Mouse (Mus musculus) neural tube, embryonic 15.5 days (tissue): ENCODE data around the gene Fkbp15. TPM values are rescaled to one million over a fixed set of nuclear protein-coding genes. Genes with fewer than 3 reads are reported as not detected.

Source experiments
- ATAC-seq: fragments of 200-750 bp; cut with Nextera tagmentation; 2 replicates; pipeline ENCODE4 v1.8.0; 2017; ENCODE audit warnings: mild to moderate bottlenecking, moderate TSS enrichment, moderate library complexity; ENCODE audit not compliant: low FRiP score
- H3K27ac ChIP-seq: fragments of 300-500 bp; sonication (generic); replicated peaks from 2 replicates; pipeline ENCODE4 v1.5.1; 2015; ENCODE audit warnings: mild to moderate bottlenecking, inconsistent platforms
- H3K27me3 ChIP-seq: fragments of 300-500 bp; sonication (generic); replicated peaks from 2 replicates; pipeline ENCODE4 v1.6.1; 2015; ENCODE audit warnings: inconsistent platforms
- H3K36me3 ChIP-seq: fragments of 300-500 bp; sonication (generic); 2 replicates; pipeline ENCODE4 v1.6.1; 2015; ENCODE audit warnings: inconsistent platforms
- H3K4me1 ChIP-seq: fragments of 300-500 bp; sonication (generic); 2 replicates; pipeline ENCODE4 v1.6.1; 2015; ENCODE audit warnings: inconsistent platforms
- H3K4me2 ChIP-seq: fragments of 300-500 bp; sonication (generic); 2 replicates; pipeline ENCODE4 v1.6.1; 2015; ENCODE audit warnings: inconsistent platforms, mild to moderate bottlenecking, moderate library complexity
- H3K4me3 ChIP-seq: fragments of 300-500 bp; sonication (generic); replicated peaks from 2 replicates; pipeline ENCODE4 v1.5.1; 2015; ENCODE audit warnings: mild to moderate bottlenecking, inconsistent platforms
- H3K9ac ChIP-seq: fragments of 300-500 bp; sonication (generic); replicated peaks from 2 replicates; pipeline ENCODE4 v1.6.1; 2015; ENCODE audit warnings: mild to moderate bottlenecking, inconsistent platforms
- H3K9me3 ChIP-seq: fragments of 300-500 bp; sonication (generic); replicated peaks from 2 replicates; pipeline ENCODE4 v1.6.1; 2016; ENCODE audit warnings: inconsistent platforms
- WGBS: fragments of 180-500 bp; shearing (Covaris S2); methylation state at CpG from one replicate; pipeline ENCODE4 v1.1.7; 2015; ENCODE audit warnings: mixed read lengths; 5-methylcytosine and 5-hydroxymethylcytosine counted together
- polyA plus RNA-seq: library from polyadenylated mRNA; unstranded; fragments of >200 nt; fragmentation: Nextera tagmentation; extraction: Ambion mirVana; gene quantifications from 2 replicates; pipeline ENCODE4 v1.2.1, GENCODE M21; 2015

The Fkbp15 gene
- polyA plus RNA-seq, 1 experiment from 2014 or later: 22.6 TPM

GRCm38 (mm10) chr4:62290816-62291505, 69.4 kb downstream of the Fkbp15 start:
- H3K9me3 ChIP-seq: no peaks in the 10 kb centered on the region
- H3K36me3 ChIP-seq: peaks cover 18% of the 10 kb centered on the region
- peaks cover 39% of the 10 kb centered on the region for H3K4me1 ChIP-seq
- no peaks in the 10 kb centered on the region for H3K27me3 ChIP-seq
- ATAC-seq: no peak
- no peak overlapping the region for H3K4me2 ChIP-seq
- WGBS: 90% methylated on average over 9 of the region's 9 CpGs
- H3K27ac ChIP-seq: no peak overlapping the region
- H3K9ac ChIP-seq: no peak overlapping the region
- no peak overlapping the region for H3K4me3 ChIP-seq

GRCm38 (mm10) chr4:62289226-62289625, 71.1 kb downstream of the Fkbp15 start:
- Histone ChIP-seq H3K27me3 (no peaks in the 10 kb centered on the region), H3K4me1 (peaks cover 42% of the 10 kb centered on the region), H3K36me3 (peaks cover 7% of the 10 kb centered on the region), H3K9ac (no peak overlapping the region), H3K4me3 (no peak overlapping the region), H3K9me3 (no peaks in the 10 kb centered on the region), H3K4me2 (no peak overlapping the region), H3K27ac (no peak overlapping the region)
- WGBS: 89% methylated on average over 7 of the region's 7 CpGs
- ATAC-seq: no peak

- peak overlapping the region; percentile 77; the same call in 1 of the 2 replicates for H3K27ac ChIP-seq
- peak overlapping the region; percentile 82 for H3K4me3 ChIP-seq
- peaks cover 28% of the 10 kb centered on the region for H3K4me1 ChIP-seq
- no peaks in the 10 kb centered on the region for H3K9me3 ChIP-seq
- peak overlapping the region; percentile 62 for H3K9ac ChIP-seq
- 6% methylated on average over 12 of the region's 12 CpGs for WGBS
- ATAC-seq: peak; percentile 10; the same call in 1 of the 2 replicates
- no peaks in the 10 kb centered on the region for H3K36me3 ChIP-seq
- no peaks in the 10 kb centered on the region for H3K27me3 ChIP-seq
- peak overlapping the region; percentile 70 for H3K4me2 ChIP-seq
These were observed 73.1 kb downstream of the Fkbp15 start for GRCm38 (mm10) chr4:62286992-62287900.

DNA sequence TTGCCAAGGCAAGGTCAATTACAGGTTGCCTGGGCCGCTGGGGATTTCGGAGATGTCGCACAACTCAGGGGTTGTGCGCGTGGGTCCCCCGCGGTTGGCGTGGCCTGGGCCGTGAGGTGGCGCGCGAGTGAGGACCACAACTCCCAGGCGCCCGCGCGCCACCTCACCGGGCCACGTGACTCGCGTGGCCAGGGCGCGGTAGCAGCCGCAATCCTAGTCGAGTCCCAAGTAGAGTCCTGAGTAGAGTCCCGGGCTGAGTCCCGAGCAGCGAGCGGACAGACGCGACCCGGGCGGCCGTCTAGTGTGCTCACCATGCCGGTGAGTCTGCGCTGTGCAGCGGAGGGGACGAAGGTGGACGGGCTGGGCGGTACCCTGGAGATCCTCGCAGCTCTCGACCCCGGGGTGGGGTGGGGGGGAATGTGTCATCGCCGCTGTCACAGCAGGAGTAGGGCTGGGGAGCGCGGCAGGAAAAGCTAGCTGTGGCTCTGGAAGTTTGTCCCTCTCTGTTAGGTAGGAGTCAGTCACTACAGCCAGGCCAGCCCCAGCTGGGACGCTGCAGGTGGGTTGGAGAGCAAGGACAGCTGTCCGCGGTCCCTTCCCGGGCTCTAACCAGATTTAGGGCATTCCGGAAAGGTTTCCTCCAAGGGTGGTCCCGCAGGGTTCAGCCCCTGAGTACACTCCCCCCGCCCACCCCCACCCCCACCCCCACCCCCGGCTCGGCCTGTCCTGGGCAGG, 73.9 kb downstream of the Fkbp15 start:
- no peaks in the 10 kb centered on the region for H3K36me3 ChIP-seq
- no peaks in the 10 kb centered on the region for H3K27me3 ChIP-seq
- H3K4me1 ChIP-seq: peaks cover 26% of the 10 kb centered on the region
- peak overlapping the region; percentile 70 for H3K4me2 ChIP-seq
- H3K9me3 ChIP-seq: no peaks in the 10 kb centered on the region
- ATAC-seq: peak; percentile 96
- 0% methylated on average over 55 of the region's 55 CpGs for WGBS
- peak overlapping the region; percentile 82 for H3K4me3 ChIP-seq
- H3K27ac ChIP-seq: peak overlapping the region; percentile 77
- peak overlapping the region; percentile 62 for H3K9ac ChIP-seq

- WGBS: 79% methylated on average over 8 of the region's 8 CpGs
- no peaks in the 10 kb centered on the region for H3K27me3 ChIP-seq
- no peak overlapping the region for H3K27ac ChIP-seq
- H3K4me1 ChIP-seq: peaks cover 26% of the 10 kb centered on the region
- no peak overlapping the region for H3K9ac ChIP-seq
- no peaks in the 10 kb centered on the region for H3K9me3 ChIP-seq
- peak overlapping the region; percentile 70 for H3K4me2 ChIP-seq
- no peaks in the 10 kb centered on the region for H3K36me3 ChIP-seq
- peak; percentile 18; the same call in 1 of the 2 replicates for ATAC-seq
- peak overlapping the region; percentile 82 for H3K4me3 ChIP-seq
These were observed 74.8 kb downstream of the Fkbp15 start for GRCm38 (mm10) chr4:62285576-62285975.

GRCm38 (mm10) chr4:62282969-62283368, 77.4 kb downstream of the Fkbp15 start:
- no peak overlapping the region for H3K27ac ChIP-seq
- no peak overlapping the region for H3K4me3 ChIP-seq
- H3K9me3 ChIP-seq: no peaks in the 10 kb centered on the region
- 85% methylated on average over 7 of the region's 7 CpGs for WGBS
- no peak overlapping the region for H3K9ac ChIP-seq
- peaks cover 15% of the 10 kb centered on the region for H3K4me1 ChIP-seq
- ATAC-seq: no peak
- H3K36me3 ChIP-seq: no peaks in the 10 kb centered on the region
- no peak overlapping the region for H3K4me2 ChIP-seq
- no peaks in the 10 kb centered on the region for H3K27me3 ChIP-seq

DNA sequence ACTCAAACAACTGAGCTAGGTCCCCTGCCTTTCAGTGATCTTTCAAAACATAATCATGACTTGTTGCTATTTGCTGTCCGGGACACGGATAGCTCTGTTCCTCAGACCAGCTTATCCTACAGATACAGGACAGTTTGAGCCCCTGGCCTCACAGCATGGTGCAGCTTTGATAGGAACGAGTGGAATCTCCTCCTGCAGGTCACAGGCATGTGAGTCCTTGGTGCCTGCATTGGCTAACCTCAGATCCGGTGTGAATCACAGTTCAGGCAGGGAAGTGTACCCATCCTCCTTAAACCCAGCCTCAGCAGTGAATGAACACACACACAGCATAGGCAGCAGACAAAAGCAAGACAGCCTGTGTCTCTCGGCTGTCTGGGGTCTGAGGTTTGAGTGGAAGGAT, 79.0 kb downstream of the Fkbp15 start:
- Histone ChIP-seq H3K4me2 (no peak overlapping the region), H3K27ac (no peak overlapping the region), H3K27me3 (no peaks in the 10 kb centered on the region), H3K4me1 (peaks cover 5% of the 10 kb centered on the region; the same call in 1 of the 2 replicates), H3K4me3 (no peak overlapping the region), H3K9me3 (no peaks in the 10 kb centered on the region), H3K9ac (no peak overlapping the region), H3K36me3 (no peaks in the 10 kb centered on the region)
- 67% methylated on average over 5 of the region's 5 CpGs for WGBS
- no peak for ATAC-seq

DNA sequence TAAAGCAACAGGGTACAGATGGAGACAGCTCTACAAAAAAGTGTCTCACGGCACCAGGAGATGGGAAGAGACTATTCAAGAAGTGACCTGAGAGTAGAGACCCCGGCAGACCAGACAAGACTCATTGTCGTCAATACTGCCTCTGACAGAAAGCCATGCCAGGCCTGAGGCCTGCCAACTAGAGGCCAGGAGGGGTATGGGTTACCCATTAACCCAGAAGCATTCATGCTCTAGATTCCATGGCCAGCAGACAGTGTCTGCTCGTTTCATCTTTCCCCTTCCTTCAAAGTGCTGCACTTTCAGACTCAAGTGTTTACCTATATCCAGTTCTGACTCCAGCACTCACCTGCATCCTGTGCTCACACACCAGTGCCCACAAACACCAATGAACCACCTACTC, 82.3 kb downstream of the Fkbp15 start:
- no peak overlapping the region for H3K9ac ChIP-seq
- no peaks in the 10 kb centered on the region for H3K27me3 ChIP-seq
- 0 out of 2 replicates have a peak, but pooled peaks cover 7% of the 10 kb centered on the region for H3K4me1 ChIP-seq
- H3K9me3 ChIP-seq: no peaks in the 10 kb centered on the region
- WGBS: 47% methylated on average over 4 of the region's 4 CpGs
- no peak overlapping the region for H3K27ac ChIP-seq
- no peak overlapping the region for H3K4me3 ChIP-seq
- no peak for ATAC-seq
- no peaks in the 10 kb centered on the region for H3K36me3 ChIP-seq
- H3K4me2 ChIP-seq: no peak overlapping the region

DNA sequence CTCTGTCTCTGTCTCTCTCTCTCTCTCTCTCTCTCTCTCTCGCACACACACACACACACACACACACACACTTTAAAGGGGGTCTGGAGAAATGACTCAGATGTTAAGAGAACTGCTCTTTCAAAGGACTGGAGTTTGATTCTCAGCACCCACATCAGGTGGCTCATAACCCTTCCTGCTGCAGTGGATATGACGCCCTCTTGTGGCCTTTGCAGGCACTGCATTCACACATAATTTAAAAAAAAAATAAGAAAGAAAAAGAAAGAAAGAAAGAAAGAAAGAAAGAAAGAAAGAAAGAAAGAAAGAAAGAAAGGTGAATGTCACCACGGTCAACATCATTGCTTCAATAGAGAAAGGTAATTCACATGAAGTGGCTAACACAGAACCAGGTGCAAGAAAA, 83.1 kb downstream of the Fkbp15 start:
- Histone ChIP-seq H3K9ac (no peak overlapping the region), H3K36me3 (no peaks in the 10 kb centered on the region), H3K4me1 (0 out of 2 replicates have a peak, but pooled peaks cover 7% of the 10 kb centered on the region), H3K4me3 (no peak overlapping the region), H3K9me3 (no peaks in the 10 kb centered on the region), H3K4me2 (no peak overlapping the region), H3K27ac (no peak overlapping the region), H3K27me3 (no peaks in the 10 kb centered on the region)
- ATAC-seq: no peak
- WGBS: 81% methylated on average over 3 of the region's 3 CpGs

DNA sequence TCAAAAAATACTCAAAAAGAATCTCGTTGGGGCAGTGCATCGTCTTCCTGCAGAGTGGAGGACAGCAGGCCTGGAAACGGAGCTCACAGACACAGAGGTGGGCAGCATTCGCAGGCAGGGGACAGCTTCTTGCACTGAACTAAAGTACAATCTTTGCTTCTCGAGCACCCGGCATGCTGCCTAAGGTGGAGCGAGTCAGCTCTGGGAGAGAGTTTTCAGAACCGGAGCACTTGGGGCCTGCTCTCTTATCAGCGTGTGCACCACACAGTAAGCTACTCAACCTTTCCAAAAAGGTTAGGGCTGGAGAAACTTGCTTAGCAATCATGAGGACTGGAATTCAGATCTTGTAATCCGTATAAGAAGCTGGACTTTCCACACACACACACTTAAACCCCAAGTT, 83.7 kb downstream of the Fkbp15 start:
- no peaks in the 10 kb centered on the region for H3K9me3 ChIP-seq
- 90% methylated on average over 10 of the region's 10 CpGs for WGBS

DNA sequence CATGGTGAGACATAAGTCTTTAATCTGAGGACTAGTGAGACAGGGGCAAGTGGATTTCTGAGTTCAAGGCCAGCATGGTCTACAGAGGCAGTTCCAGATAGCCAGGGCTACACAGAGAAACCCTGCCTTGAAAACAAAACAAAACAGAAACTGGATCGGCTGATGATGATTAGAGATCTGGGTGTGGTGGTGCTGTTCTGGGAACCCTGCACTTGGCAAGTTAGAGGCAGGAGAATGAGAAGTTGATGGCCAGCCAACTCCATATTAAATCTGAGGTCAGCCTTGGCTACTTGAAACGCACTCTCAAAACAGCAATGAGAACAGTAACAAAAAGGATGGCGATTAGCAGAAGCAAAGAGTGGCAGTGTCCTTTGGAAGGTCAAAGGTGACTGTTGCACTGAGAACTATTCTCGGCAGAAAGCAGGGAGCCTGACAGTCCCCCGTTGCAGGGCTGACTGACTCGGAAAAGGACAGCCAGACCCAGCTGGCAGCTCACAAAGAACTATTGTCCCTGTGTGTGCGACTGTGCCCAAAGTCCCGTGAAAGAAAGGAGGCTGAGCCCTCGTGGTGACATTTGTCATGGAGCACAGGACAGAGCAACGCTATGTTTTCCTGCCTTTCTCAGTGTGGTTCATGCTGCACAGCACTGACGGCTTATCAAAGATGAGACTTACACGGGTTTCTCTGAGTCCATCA, 85.4 kb downstream of the Fkbp15 start:
- no peaks in the 10 kb centered on the region for H3K36me3 ChIP-seq
- peak; percentile 77; the same call in 1 of the 2 replicates for ATAC-seq
- H3K4me3 ChIP-seq: no peak overlapping the region
- H3K9ac ChIP-seq: no peak overlapping the region
- 0 out of 2 replicates have a peak, but pooled peaks cover 7% of the 10 kb centered on the region for H3K4me1 ChIP-seq
- no peak overlapping the region for H3K4me2 ChIP-seq
- 12% methylated on average over 12 of the region's 12 CpGs for WGBS
- H3K27ac ChIP-seq: peak overlapping the region; percentile 54
- H3K9me3 ChIP-seq: no peaks in the 10 kb centered on the region
- no peaks in the 10 kb centered on the region for H3K27me3 ChIP-seq

More for the DNA sequence above, 83.7 kb downstream of the Fkbp15 start:
- no peak for ATAC-seq
- no peak overlapping the region for H3K4me2 ChIP-seq
- H3K27ac ChIP-seq: no peak overlapping the region
- no peaks in the 10 kb centered on the region for H3K27me3 ChIP-seq
- H3K4me3 ChIP-seq: no peak overlapping the region
- H3K4me1 ChIP-seq: 0 out of 2 replicates have a peak, but pooled peaks cover 7% of the 10 kb centered on the region
- H3K9ac ChIP-seq: no peak overlapping the region
- no peaks in the 10 kb centered on the region for H3K36me3 ChIP-seq
